Mouse (Mus musculus): ENCODE measurements around the gene Batf.
A peak's percentile ranks its signal among the peaks of the same experiment; 100 is the strongest.

The Batf gene

GRCm38 (mm10) chr12:85686466-85687216 is at the start of gene Batf:
TSS of gene Batf (plus strand) at chr12:85686669.
- DNase-seq: no peak

GRCm38 (mm10) chr12:85637932-85638331 is 48.5 kb upstream of the Batf start:
- no peak for DNase-seq

- peak; percentile 50 to 52 for DNase-seq
Observed at GRCm38 (mm10) chr12:85638541-85639325, 47.7 kb upstream of the Batf start.

- peak; percentile 71 to 81 for DNase-seq
Observed at GRCm38 (mm10) chr12:85639326-85640008, 47.0 kb upstream of the Batf start.

- DNase-seq: peak in 1 of 2 experiments; percentile 23
Observed at GRCm38 (mm10) chr12:85640852-85641563, 45.5 kb upstream of the Batf start.

GRCm38 (mm10) chr12:85641564-85641931 is 44.9 kb upstream of the Batf start:
- DNase-seq: peak in 1 of 2 experiments; percentile 20

GRCm38 (mm10) chr12:85643735-85644134 is 42.7 kb upstream of the Batf start:
- no peak for DNase-seq

- peak; percentile 62 to 64 for DNase-seq
Observed at GRCm38 (mm10) chr12:85645664-85646063, 40.8 kb upstream of the Batf start.

- peak; percentile 57 to 61 for DNase-seq
Observed at GRCm38 (mm10) chr12:85647346-85647745, 39.1 kb upstream of the Batf start.

- no peak for DNase-seq
Observed at GRCm38 (mm10) chr12:85647955-85648354, 38.5 kb upstream of the Batf start.

GRCm38 (mm10) chr12:85659319-85659718 is 27.1 kb upstream of the Batf start:
- DNase-seq: peak; percentile 57 to 70

- DNase-seq: no peak
Observed at GRCm38 (mm10) chr12:85660855-85661254, 25.6 kb upstream of the Batf start.

- DNase-seq: peak; percentile 47 to 52
Observed at GRCm38 (mm10) chr12:85662232-85662631, 24.2 kb upstream of the Batf start.

GRCm38 (mm10) chr12:85662896-85663295 is 23.6 kb upstream of the Batf start:
- peak; percentile 91 to 93 for DNase-seq

GRCm38 (mm10) chr12:85666112-85666511 is 20.4 kb upstream of the Batf start:
- no peak for DNase-seq

GRCm38 (mm10) chr12:85667071-85667470 is 19.4 kb upstream of the Batf start:
- no peak for DNase-seq

- DNase-seq: peak; percentile 52 to 58
Observed at GRCm38 (mm10) chr12:85668696-85669095, 17.8 kb upstream of the Batf start.

- DNase-seq: no peak
Observed at GRCm38 (mm10) chr12:85670080-85670479, 16.4 kb upstream of the Batf start.

GRCm38 (mm10) chr12:85673914-85674313 is 12.6 kb upstream of the Batf start:
- no peak for DNase-seq

- no peak for DNase-seq
Observed at GRCm38 (mm10) chr12:85679117-85679516, 7.4 kb upstream of the Batf start.

GRCm38 (mm10) chr12:85679808-85680207 is 6.7 kb upstream of the Batf start:
- DNase-seq: no peak

- no peak for DNase-seq
Observed at GRCm38 (mm10) chr12:85682328-85682727, 4.1 kb upstream of the Batf start.
